Mouse (Mus musculus) ES-E14 (cell line): ENCODE measurements around the gene Pou2f2. TPM values are rescaled to one million over a fixed set of nuclear protein-coding genes. Genes with fewer than 3 reads are reported as not detected.

Experiments
- DNase-seq: peaks from one replicate; pipeline ENCODE4 v3.0.0-alpha.2; 2013; ENCODE audit warnings: low read depth, low spot score
- H3K27ac ChIP-seq: 2 replicates; pipeline ENCODE4 v1.5.1; 2012; ENCODE audit warnings: low read depth, mild to moderate bottlenecking, low read length, moderate library complexity, mixed read lengths; ENCODE audit not compliant: poor library complexity, insufficient read depth, severe bottlenecking
- H3K36me3 ChIP-seq: 2 replicates; pipeline ENCODE4 v1.6.1; 2012; ENCODE audit warnings: mild to moderate bottlenecking, low read length, moderate library complexity, mixed read lengths; ENCODE audit not compliant: control insufficient read depth, poor library complexity, insufficient read depth, severe bottlenecking
- H3K4me1 ChIP-seq, 2 experiments: fragments of 150-350 bp in 1 of 2; sonication (generic) in 1 of 2; 2 replicates each; pipeline ENCODE4 v1.6.1; 2012; ENCODE audit warnings: low read length in 2 of 2, mild to moderate bottlenecking in 1 of 2, mixed read lengths in 1 of 2; ENCODE audit not compliant: control insufficient read depth in 2 of 2, insufficient read depth in 2 of 2, poor library complexity in 1 of 2
- H3K4me3 ChIP-seq, 2 experiments: fragments of 150-350 bp in 1 of 2; sonication (generic) in 1 of 2; 2 replicates each; pipeline ENCODE4 v1.5.1; 2012; ENCODE audit warnings: low read length in 2 of 2, low read depth in 1 of 2, mild to moderate bottlenecking in 1 of 2, mixed read lengths in 1 of 2; ENCODE audit not compliant: insufficient read depth in 1 of 2, poor library complexity in 1 of 2, severe bottlenecking in 1 of 2
- H3K9ac ChIP-seq: 2 replicates; pipeline ENCODE4 v1.6.1; 2012; ENCODE audit warnings: low read depth, mild to moderate bottlenecking, low read length, mixed read lengths; ENCODE audit not compliant: poor library complexity, insufficient read depth, severe bottlenecking
- H3K9me3 ChIP-seq: fragments of 150-350 bp; sonication (generic); 2 replicates; pipeline ENCODE4 v1.6.1; 2012; ENCODE audit warnings: low read depth, mild to moderate bottlenecking, low read length; ENCODE audit not compliant: control insufficient read depth, insufficient read depth
- CHD2 ChIP-seq: IDR thresholded peaks from 2 replicates; pipeline ENCODE4 v1.6.1; 2014; ENCODE audit warnings: mild to moderate bottlenecking, low read depth, low read length, inconsistent platforms
- HCFC1 ChIP-seq: IDR thresholded peaks from 2 replicates; pipeline ENCODE4 v1.6.1; 2012; ENCODE audit warnings: low read length, inconsistent platforms, borderline replicate concordance; ENCODE audit not compliant: insufficient read depth
- MAFK ChIP-seq: IDR thresholded peaks from 2 replicates; pipeline ENCODE4 v1.6.1; 2014; ENCODE audit warnings: mild to moderate bottlenecking, low read depth, low read length, inconsistent platforms; ENCODE audit not compliant: insufficient read depth
- ZC3H11A ChIP-seq: IDR thresholded peaks from 2 replicates; pipeline ENCODE4 v1.6.1; 2012; ENCODE audit warnings: low read depth, mild to moderate bottlenecking, inconsistent platforms, low read length, borderline replicate concordance
- ZNF384 ChIP-seq: IDR thresholded peaks from 2 replicates; pipeline ENCODE4 v1.6.1; 2012; ENCODE audit warnings: low read depth, low read length, inconsistent platforms
- in situ Hi-C, 2 experiments: fragments of 600-800 bp; cut with MboI; formaldehyde crosslinking; loops; one replicate each; pipeline ENCODE4 v1.15.1; 2025; ENCODE audit warnings: low sequenced_read_pairs in 2 of 2, inconsistent platforms in 1 of 2; ENCODE audit not compliant: unreplicated experiment in 2 of 2
- total RNA-seq: library from RNA; depleted of rRNA; stranded (reverse); fragments of 300-350 nt; gene quantifications from 2 replicates; pipeline ENCODE4 v1.2.3, GENCODE M21; 2012

The Pou2f2 gene
- total RNA-seq, 1 experiment: 2.4 TPM

GRCm38 (mm10) chr7:25068724-25069123 is 110.8 kb downstream of the Pou2f2 start:
- Histone ChIP-seq H3K4me3 (no peak overlapping the region), H3K36me3 (peaks cover 8% of the 10 kb centered on the region; the same call in 1 of the 2 replicates), H3K9me3 (no peaks in the 10 kb centered on the region), H3K9ac (no peak overlapping the region), H3K4me1 (peaks cover 0 to 10% of the 10 kb centered on the region in 2 experiments; a peak in 1 of 4 replicates), H3K27ac (no peak overlapping the region)
- TF ChIP-seq ZNF384 (no peak), ZC3H11A (no peak), MAFK (no peak), CHD2 (no peak), HCFC1 (no peak)
- in situ Hi-C loops: no loop called here
- no peak for DNase-seq

GRCm38 (mm10) chr7:25067909-25068656 is 111.4 kb downstream of the Pou2f2 start:
- Histone ChIP-seq H3K9ac (no peak overlapping the region), H3K36me3 (peaks cover 8% of the 10 kb centered on the region; the same call in 1 of the 2 replicates), H3K4me3 (no peak overlapping the region), H3K27ac (no peak overlapping the region), H3K4me1 (peaks cover 0 to 3% of the 10 kb centered on the region in 2 experiments; a peak in 1 of 4 replicates), H3K9me3 (no peaks in the 10 kb centered on the region)
- TF ChIP-seq MAFK (no peak), ZC3H11A (no peak), ZNF384 (no peak), HCFC1 (no peak)
- no peak for DNase-seq
- in situ Hi-C loops: no loop called here

- DNase-seq: no peak
- Histone ChIP-seq H3K36me3 (peaks cover 13% of the 10 kb centered on the region; the same call in 1 of the 2 replicates), H3K9me3 (no peaks in the 10 kb centered on the region), H3K4me1 (0 out of 4 replicates have a peak, but pooled peaks cover 0 to 3% of the 10 kb centered on the region in 2 experiments), H3K9ac (no peak overlapping the region), H3K4me3 (no peak overlapping the region), H3K27ac (no peak overlapping the region)
- no peak for TF ChIP-seq ZNF384
- in situ Hi-C loops: no loop called here
Observed at GRCm38 (mm10) chr7:25067338-25067737, 112.2 kb downstream of the Pou2f2 start.

GRCm38 (mm10) chr7:25063900-25064299 is 115.6 kb downstream of the Pou2f2 start:
- no peak for DNase-seq
- H3K4me3 ChIP-seq: no peak overlapping the region
- H3K9ac ChIP-seq: no peak overlapping the region
- no peaks in the 10 kb centered on the region for H3K9me3 ChIP-seq
- peaks cover 0 to under 1% of the 10 kb centered on the region in 2 experiments; a peak in 1 of 4 replicates for H3K4me1 ChIP-seq
- H3K27ac ChIP-seq: no peak overlapping the region
- H3K36me3 ChIP-seq: peaks cover 21% of the 10 kb centered on the region; the same call in 1 of the 2 replicates
- in situ Hi-C loops: no loop called here
- TF ChIP-seq HCFC1 (no peak), ZNF384 (no peak), MAFK (no peak), CHD2 (no peak), ZC3H11A (no peak)
